Mouse (Mus musculus) lung, postnatal 0 days (tissue): ENCODE data around the gene Mast3. TPM values are rescaled to one million over a fixed set of nuclear protein-coding genes. Genes with fewer than 3 reads are reported as not detected.

Experiments
- ATAC-seq: fragments of 200-750 bp; cut with Nextera tagmentation; 2 replicates; pipeline ENCODE4 v1.8.0; 2017; ENCODE audit warnings: moderate library complexity
- DNase-seq: peaks from one replicate; pipeline ENCODE4 v3.0.0-alpha.2; 2016; ENCODE audit warnings: low spot score
- H3K27ac ChIP-seq: fragments of 300-500 bp; sonication (generic); 2 replicates; pipeline ENCODE4 v1.5.1; 2014; ENCODE audit warnings: antibody characterized with exemption, mild to moderate bottlenecking, low read length, mixed read lengths
- H3K27me3 ChIP-seq: fragments of 300-500 bp; sonication (generic); replicated peaks from 2 replicates; pipeline ENCODE4 v1.6.1; 2014; ENCODE audit warnings: low read length, mixed read lengths; ENCODE audit not compliant: insufficient read depth
- H3K36me3 ChIP-seq: fragments of 300-500 bp; sonication (generic); 2 replicates; pipeline ENCODE4 v1.6.1; 2014; ENCODE audit warnings: low read length, mixed read lengths; ENCODE audit not compliant: insufficient read depth
- H3K4me1 ChIP-seq: fragments of 300-500 bp; sonication (generic); 2 replicates; pipeline ENCODE4 v1.6.1; 2014; ENCODE audit warnings: antibody characterized with exemption, low read depth, low read length, mixed read lengths; ENCODE audit not compliant: insufficient read depth
- H3K4me2 ChIP-seq: fragments of 300-500 bp; sonication (generic); replicated peaks from 2 replicates; pipeline ENCODE4 v1.6.1; 2014; ENCODE audit warnings: low read depth, mild to moderate bottlenecking, low read length, moderate library complexity, mixed read lengths
- H3K4me3 ChIP-seq: fragments of 300-500 bp; sonication (generic); 2 replicates; pipeline ENCODE4 v1.5.1; 2014; ENCODE audit warnings: low read depth, low read length
- H3K9ac ChIP-seq: fragments of 300-500 bp; sonication (generic); replicated peaks from 2 replicates; pipeline ENCODE4 v1.6.1; 2014; ENCODE audit warnings: low read depth, mild to moderate bottlenecking
- H3K9me3 ChIP-seq: fragments of 300-500 bp; sonication (generic); 2 replicates; pipeline ENCODE4 v1.6.1; 2016; ENCODE audit warnings: low read length, mixed read lengths
- CTCF ChIP-seq: IDR thresholded peaks from 2 replicates; pipeline ENCODE4 v1.5.1; 2016; ENCODE audit warnings: antibody characterized with exemption, mild to moderate bottlenecking
- EP300 ChIP-seq: IDR thresholded peaks from 2 replicates; pipeline ENCODE4 v1.6.1; 2016; ENCODE audit warnings: antibody characterized with exemption, mild to moderate bottlenecking, control low read depth
- WGBS: fragments of 180-500 bp; shearing (Covaris S2); extraction: QIAGEN DNeasy Blood & Tissue Kit; methylation state at CpG from one replicate; pipeline ENCODE4 v1.1.7; 2014; 5-methylcytosine and 5-hydroxymethylcytosine counted together
- polyA plus RNA-seq: library from polyadenylated mRNA; unstranded; fragments of >200 nt; fragmentation: Nextera tagmentation; extraction: Ambion mirVana; gene quantifications from 2 replicates; pipeline ENCODE4 v1.2.1, GENCODE M21; 2015

Mast3 gene
- polyA plus RNA-seq, 1 experiment from 2014 or later: 7.6 TPM

DNA sequence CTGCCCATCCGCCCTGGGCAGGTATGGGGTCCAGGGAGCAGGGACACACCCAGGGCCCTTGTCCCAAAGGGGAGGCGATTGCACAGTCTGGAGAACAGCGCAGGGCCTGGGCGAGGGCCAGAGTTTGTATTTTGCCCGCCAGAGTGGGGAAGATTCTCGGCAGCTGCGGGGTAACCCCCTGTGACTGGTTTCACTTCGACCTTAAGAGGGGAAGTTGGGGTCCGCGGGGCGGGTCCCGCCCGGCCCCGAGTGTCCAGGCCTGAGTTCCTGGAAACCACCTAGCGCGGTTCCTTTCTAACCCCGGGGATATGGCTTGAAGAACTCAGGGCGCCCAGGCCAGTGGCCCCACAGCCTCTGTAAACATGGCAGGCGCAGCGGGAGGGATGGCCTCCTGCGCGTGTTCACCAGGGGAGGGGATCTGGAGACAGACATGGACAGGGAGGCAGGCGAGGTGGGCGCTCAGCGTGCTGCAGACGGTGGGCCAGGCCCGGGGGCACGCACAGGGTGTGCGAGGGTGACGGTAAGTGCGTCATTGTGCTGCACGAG is 36.5 kb downstream of the Mast3 start:
- H3K36me3 ChIP-seq: peaks cover 6% of the 10 kb centered on the region; the same call in 1 of the 2 replicates
- no peak overlapping the region for H3K4me3 ChIP-seq
- H3K9me3 ChIP-seq: no peaks in the 10 kb centered on the region
- 84% methylated on average over 31 of the region's 32 CpGs for WGBS
- H3K27me3 ChIP-seq: no peaks in the 10 kb centered on the region
- H3K4me2 ChIP-seq: no peak overlapping the region
- no peak for DNase-seq
- no peaks in the 10 kb centered on the region; the same call in 1 of the 2 replicates for H3K4me1 ChIP-seq
- no peak overlapping the region for H3K27ac ChIP-seq
- no peak overlapping the region for H3K9ac ChIP-seq
- no peak for TF ChIP-seq EP300
- no peak for TF ChIP-seq CTCF
- no peak for ATAC-seq

DNA sequence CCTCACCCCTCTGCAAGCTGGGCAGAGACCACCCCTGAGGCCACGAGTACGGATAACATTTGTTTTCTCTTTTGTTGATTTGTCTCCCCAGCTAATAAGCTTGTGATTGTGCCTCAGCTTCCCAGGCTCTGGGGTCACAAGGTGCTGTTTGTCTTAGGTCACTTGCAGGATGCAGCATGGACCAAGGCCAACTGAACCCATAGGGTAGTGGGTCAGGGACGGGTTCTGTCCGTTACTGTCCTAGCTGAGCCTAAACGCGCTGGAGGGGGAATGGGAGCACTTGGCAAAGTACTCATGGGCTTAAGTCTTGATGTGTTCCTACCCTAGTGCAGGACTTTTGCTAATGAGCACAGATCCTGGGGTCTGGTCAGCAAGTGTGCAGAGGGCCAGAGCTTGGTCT is 37.4 kb downstream of the Mast3 start:
- DNase-seq (no peak), ATAC-seq (no peak)
- H3K36me3 ChIP-seq: peaks cover 6% of the 10 kb centered on the region; the same call in 1 of the 2 replicates
- 77% methylated on average over 6 of the region's 6 CpGs for WGBS
- no peak overlapping the region for H3K9ac ChIP-seq
- H3K4me3 ChIP-seq: no peak overlapping the region
- no peak overlapping the region for H3K4me2 ChIP-seq
- H3K4me1 ChIP-seq: no peaks in the 10 kb centered on the region
- TF ChIP-seq CTCF (no peak), EP300 (no peak)
- no peaks in the 10 kb centered on the region for H3K27me3 ChIP-seq
- no peak overlapping the region for H3K27ac ChIP-seq
- H3K9me3 ChIP-seq: no peaks in the 10 kb centered on the region

- H3K4me3 ChIP-seq: peak overlapping the region; percentile 23
- peaks cover 6% of the 10 kb centered on the region; the same call in 1 of the 2 replicates for H3K36me3 ChIP-seq
- no peak overlapping the region; the same call in 1 of the 2 replicates for H3K9ac ChIP-seq
- ATAC-seq (peak; percentile 83), DNase-seq (peak; percentile 94)
- H3K4me2 ChIP-seq: peak overlapping the region; percentile 52
- WGBS: 7% methylated on average over 20 of the region's 21 CpGs
- TF ChIP-seq EP300: no peak
- TF ChIP-seq CTCF: no peak
- H3K9me3 ChIP-seq: no peaks in the 10 kb centered on the region
- no peaks in the 10 kb centered on the region for H3K4me1 ChIP-seq
- 0 out of 2 replicates have a peak overlapping the region, but pooled peaks have one; percentile 0 for H3K27ac ChIP-seq
- no peaks in the 10 kb centered on the region for H3K27me3 ChIP-seq
Observed at GRCm38 (mm10) chr8:70766571-70767440, 38.0 kb downstream of the Mast3 start.

- Histone ChIP-seq H3K27me3 (no peaks in the 10 kb centered on the region), H3K36me3 (peaks cover 6% of the 10 kb centered on the region; the same call in 1 of the 2 replicates), H3K4me1 (no peaks in the 10 kb centered on the region), H3K9me3 (no peaks in the 10 kb centered on the region), H3K4me3 (peak overlapping the region; percentile 23), H3K27ac (no peak overlapping the region), H3K4me2 (peak overlapping the region; percentile 52), H3K9ac (no peak overlapping the region; the same call in 1 of the 2 replicates)
- WGBS: 2% methylated on average over 34 of the region's 34 CpGs
- ATAC-seq (no peak), DNase-seq (no peak)
- TF ChIP-seq EP300 (no peak), CTCF (no peak)
Observed at GRCm38 (mm10) chr8:70765838-70766570, 38.9 kb downstream of the Mast3 start.

DNA sequence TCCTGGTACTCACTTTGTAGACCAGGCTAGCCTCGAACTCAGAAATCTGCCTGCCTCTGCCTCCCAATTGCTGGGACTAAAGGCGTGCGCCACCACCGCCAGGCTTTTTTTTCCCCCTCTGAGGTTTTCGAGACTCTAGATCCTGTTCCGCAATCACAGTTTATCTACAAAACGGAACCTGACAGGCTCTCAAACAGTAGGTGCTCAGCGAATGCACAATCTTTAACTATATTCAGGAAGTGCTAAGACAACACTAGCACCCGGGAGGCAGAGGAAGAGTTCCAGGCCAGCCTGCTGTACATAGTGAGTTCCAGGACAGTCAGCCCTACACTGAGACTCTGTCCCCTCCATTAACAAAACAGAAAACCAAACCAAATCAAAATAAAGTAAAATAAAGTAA is 39.5 kb downstream of the Mast3 start:
- 59% methylated on average over 9 of the region's 9 CpGs for WGBS
- DNase-seq (peak; percentile 56), ATAC-seq (no peak)
- Histone ChIP-seq H3K36me3 (0 out of 2 replicates have a peak, but pooled peaks cover 6% of the 10 kb centered on the region), H3K27me3 (no peaks in the 10 kb centered on the region), H3K4me1 (peaks cover 2% of the 10 kb centered on the region; the same call in 1 of the 2 replicates), H3K4me3 (peak overlapping the region; percentile 23), H3K9me3 (no peaks in the 10 kb centered on the region), H3K4me2 (peak overlapping the region; percentile 52), H3K9ac (no peak overlapping the region), H3K27ac (no peak overlapping the region)
- no peak for TF ChIP-seq EP300
- TF ChIP-seq CTCF: no peak

DNA sequence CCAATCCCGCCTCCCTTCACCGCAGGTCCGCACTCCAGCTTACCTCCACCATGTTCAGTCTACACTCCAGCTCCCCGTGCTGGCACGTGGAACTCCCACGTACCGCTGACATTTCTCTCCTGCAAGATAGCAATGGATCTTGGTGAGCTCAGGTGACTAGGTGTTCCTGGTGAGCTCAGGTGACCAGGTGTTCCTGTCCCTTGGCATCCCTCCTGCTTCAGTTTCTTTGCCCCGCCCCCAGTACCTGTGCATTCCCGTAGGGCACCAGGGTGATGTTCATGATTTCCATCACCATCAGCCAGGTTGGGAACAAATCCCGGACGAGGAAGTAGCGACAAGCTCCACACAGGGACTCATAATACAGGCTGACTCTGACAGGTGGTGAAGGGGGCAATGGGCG is 40.2 kb downstream of the Mast3 start:
- Histone ChIP-seq H3K4me2 (no peak overlapping the region), H3K4me1 (peaks cover 9% of the 10 kb centered on the region; the same call in 1 of the 2 replicates), H3K27ac (no peak overlapping the region), H3K9me3 (no peaks in the 10 kb centered on the region), H3K27me3 (no peaks in the 10 kb centered on the region), H3K4me3 (no peak overlapping the region), H3K36me3 (0 out of 2 replicates have a peak, but pooled peaks cover 6% of the 10 kb centered on the region), H3K9ac (no peak overlapping the region)
- TF ChIP-seq CTCF (no peak), EP300 (no peak)
- WGBS: 88% methylated on average over 13 of the region's 13 CpGs
- DNase-seq: no peak
- ATAC-seq: no peak
